Mouse (Mus musculus): ENCODE measurements around the gene Zscan10. TPM values are rescaled to one million over a fixed set of nuclear protein-coding genes. Genes with fewer than 3 reads are reported as not detected.
A peak's percentile ranks its signal among the peaks of the same experiment; 100 is the strongest.

Gene Zscan10
- polyA plus RNA-seq, 1 experiment from 2014 or later, result not detected

DNA sequence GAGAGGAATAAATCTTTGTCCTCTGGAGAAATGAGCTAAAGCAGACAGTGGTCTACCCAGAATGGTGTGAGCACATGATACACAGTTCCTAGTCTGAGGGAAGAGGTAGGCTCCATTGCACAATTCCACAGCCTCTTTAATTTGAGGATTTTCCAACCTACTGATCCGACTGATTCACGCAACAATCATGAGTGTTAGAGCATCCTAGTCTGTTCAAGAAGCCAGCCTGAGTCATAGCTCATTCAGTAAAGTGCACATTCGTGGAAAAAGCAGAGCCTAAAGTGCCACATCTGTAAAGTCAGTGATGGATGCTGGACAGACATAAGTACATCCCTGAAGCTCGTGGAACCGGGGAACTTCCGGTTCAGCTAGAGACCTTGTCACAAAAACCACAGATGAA is 50.7 kb downstream of the Zscan10 start:
- Histone ChIP-seq H3K27ac (ENCODE audit: low read depth, low read length) (no peak overlapping the region), H3K4me1 (ENCODE audit: control insufficient read depth, insufficient read depth, low read length) (no peaks in the 10 kb centered on the region), H3K36me3 (ENCODE audit: control insufficient read depth, insufficient read depth, low read length) (no peaks in the 10 kb centered on the region), H3K27me3 (ENCODE audit: control insufficient read depth, insufficient read depth, low read length) (0 out of 2 replicates have a peak, but pooled peaks cover under 1% of the 10 kb centered on the region), H3K4me2 (no peak overlapping the region), H3K9me3 (replicated peaks; ENCODE audit: control insufficient read depth, low read length) (no peaks in the 10 kb centered on the region), H3K4me3 (ENCODE audit: low read depth, low read length) (no peak overlapping the region), H3K9ac (ENCODE audit: low read depth, low read length) (no peak overlapping the region)
- 81% methylated on average over 6 of the region's 6 CpGs for WGBS (ENCODE audit: insufficient replicate concordance)
- ATAC-seq (replicated peaks; ENCODE audit: insufficient number of reproducible peaks, low FRiP score, low TSS enrichment), result no peak

DNA sequence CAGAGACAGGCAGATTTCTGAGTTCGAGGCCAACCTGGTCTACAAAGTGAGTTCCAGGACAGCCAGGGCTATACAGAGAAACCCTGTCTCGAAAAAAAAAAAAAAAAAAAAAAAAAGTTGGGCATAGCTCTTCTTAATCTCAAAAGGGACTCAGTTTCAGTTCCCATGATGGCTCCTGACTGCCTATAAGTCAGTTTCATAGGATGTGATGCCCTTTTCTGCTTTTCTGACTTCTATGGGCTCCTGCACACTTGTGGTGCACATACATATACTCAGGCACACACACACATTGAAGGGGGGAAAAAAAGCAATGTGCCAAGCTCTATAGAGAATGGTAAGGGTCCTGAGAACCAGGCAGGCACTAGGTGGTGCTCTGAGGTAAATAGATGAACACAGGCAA is 52.7 kb downstream of the Zscan10 start:
- no peaks in the 10 kb centered on the region for H3K4me1 ChIP-seq (ENCODE audit: control insufficient read depth, insufficient read depth, low read length)
- no peaks in the 10 kb centered on the region for H3K36me3 ChIP-seq (ENCODE audit: control insufficient read depth, insufficient read depth, low read length)
- no peaks in the 10 kb centered on the region for H3K9me3 ChIP-seq (replicated peaks; ENCODE audit: control insufficient read depth, low read length)
- H3K9ac ChIP-seq (ENCODE audit: low read depth, low read length), result no peak overlapping the region
- no peak for ATAC-seq (replicated peaks; ENCODE audit: insufficient number of reproducible peaks, low FRiP score, low TSS enrichment)
- H3K4me3 ChIP-seq (ENCODE audit: low read depth, low read length), result no peak overlapping the region
- H3K4me2 ChIP-seq, result no peak overlapping the region
- no peak overlapping the region for H3K27ac ChIP-seq (ENCODE audit: low read depth, low read length)
- WGBS (ENCODE audit: insufficient replicate concordance), result 69% methylated on average over 1 of the region's 2 CpGs
- H3K27me3 ChIP-seq (ENCODE audit: control insufficient read depth, insufficient read depth, low read length), result 0 out of 2 replicates have a peak, but pooled peaks cover 4% of the 10 kb centered on the region

DNA sequence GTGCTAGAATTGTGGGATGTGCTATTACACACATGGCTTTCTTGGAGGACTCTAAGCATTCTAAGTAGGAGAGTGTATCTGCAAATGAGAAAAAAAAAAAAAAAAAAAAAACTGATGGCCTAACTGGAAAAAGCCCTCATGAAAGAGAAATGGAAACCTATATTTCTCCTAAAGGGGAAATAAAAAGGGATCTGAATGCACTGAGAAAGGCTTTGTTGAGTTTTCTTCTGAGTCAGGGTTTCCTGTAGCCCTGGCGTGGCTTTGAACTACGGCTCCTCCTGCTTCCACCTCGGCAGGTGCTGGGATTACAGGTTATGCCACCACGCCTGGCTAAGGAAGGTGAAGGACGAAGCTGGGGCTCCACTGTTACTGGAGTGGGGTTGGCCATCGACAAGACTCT is 53.3 kb downstream of the Zscan10 start:
- no peak for ATAC-seq (replicated peaks; ENCODE audit: insufficient number of reproducible peaks, low FRiP score, low TSS enrichment)
- H3K36me3 ChIP-seq (ENCODE audit: control insufficient read depth, insufficient read depth, low read length), result no peaks in the 10 kb centered on the region
- no peaks in the 10 kb centered on the region for H3K4me1 ChIP-seq (ENCODE audit: control insufficient read depth, insufficient read depth, low read length)
- 52% methylated on average over 6 of the region's 6 CpGs for WGBS (ENCODE audit: insufficient replicate concordance)
- H3K4me2 ChIP-seq, result no peak overlapping the region
- peaks cover 4% of the 10 kb centered on the region; the same call in 1 of the 2 replicates for H3K27me3 ChIP-seq (ENCODE audit: control insufficient read depth, insufficient read depth, low read length)
- no peak overlapping the region for H3K9ac ChIP-seq (ENCODE audit: low read depth, low read length)
- H3K27ac ChIP-seq (ENCODE audit: low read depth, low read length), result no peak overlapping the region
- H3K4me3 ChIP-seq (ENCODE audit: low read depth, low read length), result no peak overlapping the region
- no peaks in the 10 kb centered on the region for H3K9me3 ChIP-seq (replicated peaks; ENCODE audit: control insufficient read depth, low read length)

DNA sequence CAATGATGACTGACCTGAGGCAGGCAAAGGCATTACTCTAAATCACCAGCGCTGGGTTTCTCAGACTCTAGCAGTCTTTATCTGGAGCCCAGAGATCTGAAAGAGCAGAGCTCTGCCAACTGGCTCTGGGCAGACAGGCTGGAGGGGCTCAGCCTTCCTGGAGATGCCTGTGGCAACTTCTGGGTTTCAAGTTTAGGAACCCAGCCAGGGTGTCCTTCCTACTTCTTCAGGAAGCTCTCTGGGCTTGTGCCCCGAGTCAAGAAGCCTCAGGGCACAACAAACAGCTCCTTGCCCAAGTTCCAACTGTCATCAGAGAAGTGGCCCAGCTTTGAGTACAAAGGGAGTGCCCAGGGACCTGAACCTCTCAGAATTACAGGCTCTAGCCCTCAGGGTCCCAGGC is 53.8 kb downstream of the Zscan10 start:
- Histone ChIP-seq H3K4me3 (ENCODE audit: low read depth, low read length) (no peak overlapping the region), H3K9ac (ENCODE audit: low read depth, low read length) (no peak overlapping the region), H3K9me3 (replicated peaks; ENCODE audit: control insufficient read depth, low read length) (no peaks in the 10 kb centered on the region), H3K36me3 (ENCODE audit: control insufficient read depth, insufficient read depth, low read length) (no peaks in the 10 kb centered on the region), H3K27me3 (ENCODE audit: control insufficient read depth, insufficient read depth, low read length) (peaks cover 8% of the 10 kb centered on the region), H3K27ac (ENCODE audit: low read depth, low read length) (no peak overlapping the region), H3K4me1 (ENCODE audit: control insufficient read depth, insufficient read depth, low read length) (no peaks in the 10 kb centered on the region), H3K4me2 (no peak overlapping the region)
- no peak for ATAC-seq (replicated peaks; ENCODE audit: insufficient number of reproducible peaks, low FRiP score, low TSS enrichment)
- 62% methylated on average over 2 of the region's 2 CpGs for WGBS (ENCODE audit: insufficient replicate concordance)

DNA sequence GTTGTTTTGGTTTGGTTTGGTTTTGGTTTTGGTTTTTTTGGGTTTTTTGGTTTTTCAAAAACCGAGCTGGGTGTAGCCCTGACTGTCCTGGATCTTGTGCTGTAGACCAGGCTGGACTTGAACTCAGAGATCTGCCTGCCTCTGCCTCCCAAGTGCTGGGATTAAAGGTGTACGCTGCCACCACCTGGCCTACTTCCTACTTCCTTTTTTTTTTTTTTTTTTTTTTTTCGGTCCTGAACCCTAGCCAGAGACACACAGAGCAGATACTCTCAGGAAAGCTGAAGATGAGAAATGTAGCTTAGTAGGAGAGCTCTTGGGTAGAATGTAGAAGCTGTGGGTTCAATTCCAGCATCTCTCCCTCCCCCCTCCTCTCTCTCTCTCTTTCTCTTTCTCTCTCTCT is 57.8 kb downstream of the Zscan10 start:
- no peaks in the 10 kb centered on the region for H3K4me1 ChIP-seq (ENCODE audit: control insufficient read depth, insufficient read depth, low read length)
- no peaks in the 10 kb centered on the region for H3K36me3 ChIP-seq (ENCODE audit: control insufficient read depth, insufficient read depth, low read length)
- no peaks in the 10 kb centered on the region for H3K9me3 ChIP-seq (replicated peaks; ENCODE audit: control insufficient read depth, low read length)
- H3K4me3 ChIP-seq (ENCODE audit: low read depth, low read length), result no peak overlapping the region
- no peak overlapping the region for H3K27ac ChIP-seq (ENCODE audit: low read depth, low read length)
- H3K4me2 ChIP-seq, result no peak overlapping the region
- no peak overlapping the region for H3K9ac ChIP-seq (ENCODE audit: low read depth, low read length)
- peaks cover 46% of the 10 kb centered on the region for H3K27me3 ChIP-seq (ENCODE audit: control insufficient read depth, insufficient read depth, low read length)
- 77% methylated on average over 3 of the region's 3 CpGs for WGBS (ENCODE audit: insufficient replicate concordance)
- ATAC-seq (replicated peaks; ENCODE audit: insufficient number of reproducible peaks, low FRiP score, low TSS enrichment), result no peak

DNA sequence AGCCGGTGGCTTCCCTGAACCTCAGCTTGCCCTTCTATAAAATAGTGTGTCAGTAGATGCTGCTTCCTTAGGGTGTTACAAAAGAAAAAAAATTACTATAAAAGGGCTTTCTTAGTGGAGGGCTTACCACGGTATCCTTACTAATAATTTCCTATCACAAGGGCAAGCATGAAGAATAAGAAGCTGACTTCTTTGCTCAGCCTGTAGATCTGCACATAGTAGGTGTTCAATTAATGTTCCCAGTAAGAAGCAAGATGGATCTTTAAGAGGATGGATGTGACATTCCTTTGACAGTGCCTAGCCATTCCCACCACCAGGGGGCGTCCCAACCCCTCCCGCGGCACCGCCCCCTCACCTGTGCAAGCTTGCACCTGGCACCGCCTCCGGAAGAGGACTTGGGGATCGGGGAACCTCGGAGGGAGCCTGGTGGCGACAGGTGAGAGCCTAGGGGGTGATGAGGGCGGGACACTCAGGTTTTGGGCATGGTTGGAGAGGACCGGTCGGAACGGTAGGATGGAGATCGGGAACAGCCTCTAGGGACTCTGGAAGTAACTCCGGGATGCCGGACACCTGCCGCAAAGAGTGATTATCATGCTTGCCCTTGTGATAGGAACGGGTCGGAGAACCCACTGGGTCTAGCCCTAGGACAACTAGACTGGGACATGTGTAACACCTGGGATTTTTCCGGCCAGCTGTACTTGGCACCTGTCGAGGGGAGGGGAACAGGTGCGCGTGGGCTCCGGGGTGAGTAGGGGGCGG is 59.6 kb downstream of the Zscan10 start, which contains the start of gene Bicdl2:
Bicdl2 (plus strand) TSS at position 390 of the 759 bp plus-strand sequence.
- no peaks in the 10 kb centered on the region for H3K36me3 ChIP-seq (ENCODE audit: control insufficient read depth, insufficient read depth, low read length)
- H3K4me2 ChIP-seq, result peak within 1 kb of the TSS; percentile 7; the same call in 1 of the 2 replicates
- H3K9ac ChIP-seq (ENCODE audit: low read depth, low read length), result no peak within 1 kb of the TSS
- no peak for ATAC-seq (replicated peaks; ENCODE audit: insufficient number of reproducible peaks, low FRiP score, low TSS enrichment)
- H3K27me3 ChIP-seq (ENCODE audit: control insufficient read depth, insufficient read depth, low read length), result peaks cover 46% of the 10 kb centered on the region
- H3K27ac ChIP-seq (ENCODE audit: low read depth, low read length), result no peak within 1 kb of the TSS
- H3K9me3 ChIP-seq (replicated peaks; ENCODE audit: control insufficient read depth, low read length), result no peaks in the 10 kb centered on the region
- peak within 1 kb of the TSS; percentile 11; the same call in 1 of the 2 replicates for H3K4me3 ChIP-seq (ENCODE audit: low read depth, low read length)
- WGBS (ENCODE audit: insufficient replicate concordance), result 9% methylated on average over 27 of the region's 27 CpGs
- H3K4me1 ChIP-seq (ENCODE audit: control insufficient read depth, insufficient read depth, low read length), result no peaks in the 10 kb centered on the region

Other genes with a start within 250 kb of the Zscan10 start
- not detected in 2 replicates for gene Vmn2r116, start 216.3 kb upstream of the Zscan10 start, polyA plus RNA-seq (2014; fragmentation: Nextera tagmentation; extraction: Ambion mirVana)
- gene Vmn2r117, start 121.2 kb upstream of the Zscan10 start, polyA plus RNA-seq (2014; fragmentation: Nextera tagmentation; extraction: Ambion mirVana), result not detected in 2 replicates
- 15.1 and 17.4 TPM in 2 replicates for gene Zfp213, start 36.6 kb upstream of the Zscan10 start, polyA plus RNA-seq (2014; fragmentation: Nextera tagmentation; extraction: Ambion mirVana)
- 8.9 and 9.0 TPM in 2 replicates for gene Zfp13, start 1.4 kb upstream of the Zscan10 start, polyA plus RNA-seq (2014; fragmentation: Nextera tagmentation; extraction: Ambion mirVana)
- 0.07 and 0.27 TPM in 2 replicates for gene Mmp25, start 44.4 kb downstream of the Zscan10 start, polyA plus RNA-seq (2014; fragmentation: Nextera tagmentation; extraction: Ambion mirVana)
- 0.24 TPM in 1 of 2 replicates, not detected in the other for gene Bicdl2, start 59.6 kb downstream of the Zscan10 start, polyA plus RNA-seq (2014; fragmentation: Nextera tagmentation; extraction: Ambion mirVana)
- 382 and 389 TPM in 2 replicates for gene Hcfc1r1, start 72.7 kb downstream of the Zscan10 start, polyA plus RNA-seq (2014; fragmentation: Nextera tagmentation; extraction: Ambion mirVana)
- 40.9 and 41.0 TPM in 2 replicates for gene Thoc6, start 73.0 kb downstream of the Zscan10 start, polyA plus RNA-seq (2014; fragmentation: Nextera tagmentation; extraction: Ambion mirVana)
- 77.6 and 85.3 TPM in 2 replicates for gene Tnfrsf12a, start 76.6 kb downstream of the Zscan10 start, polyA plus RNA-seq (2014; fragmentation: Nextera tagmentation; extraction: Ambion mirVana)
- gene Cldn6, start 78.4 kb downstream of the Zscan10 start, polyA plus RNA-seq (2014; fragmentation: Nextera tagmentation; extraction: Ambion mirVana), result 3.3 and 3.9 TPM in 2 replicates
- 0.25 and 0.46 TPM in 2 replicates for gene Cldn9, start 83.2 kb downstream of the Zscan10 start, polyA plus RNA-seq (2014; fragmentation: Nextera tagmentation; extraction: Ambion mirVana)
- 0.16 and 0.20 TPM in 2 replicates for gene 1520401A03Rik, start 121.9 kb downstream of the Zscan10 start, polyA plus RNA-seq (2014; fragmentation: Nextera tagmentation; extraction: Ambion mirVana)
- gene Pkmyt1, start 125.5 kb downstream of the Zscan10 start, polyA plus RNA-seq (2014; fragmentation: Nextera tagmentation; extraction: Ambion mirVana), result 31.5 and 33.8 TPM in 2 replicates
- 7.6 and 7.9 TPM in 2 replicates for gene Paqr4, start 140.0 kb downstream of the Zscan10 start, polyA plus RNA-seq (2014; fragmentation: Nextera tagmentation; extraction: Ambion mirVana)
- gene Kremen2, start 145.0 kb downstream of the Zscan10 start, polyA plus RNA-seq (2014; fragmentation: Nextera tagmentation; extraction: Ambion mirVana), result 0.27 and 0.63 TPM in 2 replicates
- 60.5 and 62.4 TPM in 2 replicates for gene Flywch1, start 170.7 kb downstream of the Zscan10 start, polyA plus RNA-seq (2014; fragmentation: Nextera tagmentation; extraction: Ambion mirVana)
- gene Flywch2, start 185.2 kb downstream of the Zscan10 start, polyA plus RNA-seq (2014; fragmentation: Nextera tagmentation; extraction: Ambion mirVana), result 8.2 and 9.5 TPM in 2 replicates
- 285 and 390 TPM in 2 replicates for gene Srrm2, start 189.7 kb downstream of the Zscan10 start, polyA plus RNA-seq (2014; fragmentation: Nextera tagmentation; extraction: Ambion mirVana)
- gene Elob, start 228.3 kb downstream of the Zscan10 start, polyA plus RNA-seq (2014; fragmentation: Nextera tagmentation; extraction: Ambion mirVana), result 929 and 1,004 TPM in 2 replicates
- gene Prss33, start 235.2 kb downstream of the Zscan10 start, polyA plus RNA-seq (2014; fragmentation: Nextera tagmentation; extraction: Ambion mirVana), result not detected in 2 replicates
- gene Prss32, start 243.0 kb downstream of the Zscan10 start, polyA plus RNA-seq (2014; fragmentation: Nextera tagmentation; extraction: Ambion mirVana), result not detected in 2 replicates
- gene Prss41, start 243.3 kb downstream of the Zscan10 start, polyA plus RNA-seq (2014; fragmentation: Nextera tagmentation; extraction: Ambion mirVana), result 0.19 and 0.31 TPM in 2 replicates